Mouse (Mus musculus) small intestine, adult 2 months (tissue): ENCODE measurements around the gene Fgf12. TPM values are rescaled to one million over a fixed set of nuclear protein-coding genes. Genes with fewer than 3 reads are reported as not detected.

Source experiments
- H3K27ac ChIP-seq: fragments of 200-500 bp; 2 replicates; pipeline ENCODE4 v1.5.1; 2012; ENCODE audit warnings: low read depth, low read length, control low read depth, inconsistent platforms; ENCODE audit not compliant: insufficient read depth
- H3K27me3 ChIP-seq: fragments of 200-500 bp; 2 replicates; pipeline ENCODE4 v1.6.1; 2012; ENCODE audit warnings: mild to moderate bottlenecking, moderate library complexity, low read length, inconsistent platforms; ENCODE audit not compliant: control insufficient read depth, insufficient read depth
- H3K36me3 ChIP-seq: fragments of 200-500 bp; 2 replicates; pipeline ENCODE4 v1.6.1; 2012; ENCODE audit warnings: mild to moderate bottlenecking, low read length, control low read depth, inconsistent platforms; ENCODE audit not compliant: control insufficient read depth, insufficient read depth
- H3K4me1 ChIP-seq: fragments of 200-500 bp; 2 replicates; pipeline ENCODE4 v1.6.1; 2012; ENCODE audit warnings: low read length, inconsistent platforms, mixed read lengths; ENCODE audit not compliant: control insufficient read depth, insufficient read depth, insufficient read length
- H3K4me3 ChIP-seq: fragments of 200-500 bp; 2 replicates; pipeline ENCODE4 v1.5.1; 2012; ENCODE audit warnings: low read depth, mild to moderate bottlenecking, control low read depth, inconsistent platforms, low read length, moderate library complexity
- CTCF ChIP-seq: fragments of 200-500 bp; IDR thresholded peaks from 2 replicates; pipeline ENCODE4 v1.5.1; 2012; ENCODE audit warnings: low read depth, mild to moderate bottlenecking, control low read depth, inconsistent platforms, low read length, moderate library complexity, mixed read lengths; ENCODE audit not compliant: insufficient replicate concordance, insufficient read length; ENCODE audit errors: extremely low read depth
- POLR2A ChIP-seq: fragments of 200-500 bp; IDR thresholded peaks from 2 replicates; pipeline ENCODE4 v1.6.1; 2012; ENCODE audit warnings: low read depth, mild to moderate bottlenecking, control low read depth, inconsistent platforms, low read length, moderate library complexity
- WGBS: fragments of 180-500 bp; shearing (Covaris S2); methylation state at CpG from one replicate; pipeline ENCODE4 v1.1.7; 2018; 5-methylcytosine and 5-hydroxymethylcytosine counted together
- polyA plus RNA-seq: library from polyadenylated mRNA; depleted of rRNA; stranded (reverse); fragments of >200 nt; gene quantifications from 2 replicates; pipeline ENCODE4 v1.2.3, GENCODE M21; 2012

The Fgf12 gene
- polyA plus RNA-seq, 1 experiment: 0.24 TPM

DNA sequence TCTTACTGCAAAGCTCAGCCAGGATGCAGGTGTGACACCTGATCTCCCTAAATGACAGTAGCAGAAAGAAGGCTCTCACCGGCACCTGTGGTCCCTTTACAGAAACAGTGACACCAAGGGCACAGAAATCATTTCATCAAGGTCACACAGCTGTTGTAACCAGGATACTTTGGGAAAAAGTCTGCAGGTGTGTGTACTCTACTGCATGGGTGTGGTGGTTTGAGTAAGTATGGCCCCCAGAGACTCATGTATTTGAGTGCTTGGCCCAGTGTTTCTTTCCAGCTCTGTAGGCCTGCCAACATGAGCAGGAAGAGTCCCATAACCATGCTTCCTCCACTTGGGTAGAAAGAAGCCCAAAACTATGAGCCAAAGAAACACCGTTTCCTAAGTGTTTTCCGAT, 138.5 kb downstream of the Fgf12 start:
- H3K36me3 ChIP-seq: no peaks in the 10 kb centered on the region
- H3K27ac ChIP-seq: no peak overlapping the region
- TF ChIP-seq CTCF (no peak), POLR2A (no peak)
- WGBS: 79% methylated on average over 3 of the region's 3 CpGs
- H3K4me1 ChIP-seq: no peaks in the 10 kb centered on the region
- H3K4me3 ChIP-seq: no peak overlapping the region
- H3K27me3 ChIP-seq: no peaks in the 10 kb centered on the region

- H3K27ac ChIP-seq: no peak overlapping the region
- 23% methylated on average over 3 of the region's 3 CpGs for WGBS
- TF ChIP-seq POLR2A (no peak), CTCF (no peak)
Measured at GRCm38 (mm10) chr16:28610940-28611339, 141.9 kb downstream of the Fgf12 start.

DNA sequence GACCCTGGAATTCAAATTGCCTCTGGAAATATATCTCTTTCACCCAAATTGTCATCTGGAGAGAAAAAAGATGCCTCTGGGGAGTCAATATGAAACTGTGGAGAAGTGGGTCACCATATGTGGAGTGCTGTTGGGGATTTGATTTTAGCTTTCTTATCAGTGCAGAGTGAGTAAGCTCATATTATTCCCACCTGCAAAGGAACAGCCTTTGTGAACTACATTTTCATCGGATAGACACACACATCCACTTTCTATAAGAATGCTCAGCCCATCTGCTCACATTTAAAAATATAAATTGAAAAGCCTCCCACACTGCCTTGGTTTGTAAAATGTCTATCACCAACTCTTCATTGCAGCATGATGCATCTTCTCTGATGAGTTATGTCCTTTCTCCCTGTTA, 149.7 kb downstream of the Fgf12 start:
- H3K4me1 ChIP-seq: no peaks in the 10 kb centered on the region
- H3K27me3 ChIP-seq: no peaks in the 10 kb centered on the region
- H3K27ac ChIP-seq: no peak overlapping the region
- 76% methylated on average over 1 of the region's 1 CpGs for WGBS
- no peaks in the 10 kb centered on the region for H3K36me3 ChIP-seq
- TF ChIP-seq POLR2A: no peak
- no peak for TF ChIP-seq CTCF
- H3K4me3 ChIP-seq: no peak overlapping the region

More at GRCm38 (mm10) chr16:28610940-28611339, 141.9 kb downstream of the Fgf12 start:
- Histone ChIP-seq H3K4me3 (no peak overlapping the region), H3K36me3 (no peaks in the 10 kb centered on the region), H3K4me1 (no peaks in the 10 kb centered on the region), H3K27me3 (no peaks in the 10 kb centered on the region)

- Histone ChIP-seq H3K4me1 (no peaks in the 10 kb centered on the region), H3K27ac (no peak overlapping the region), H3K27me3 (no peaks in the 10 kb centered on the region), H3K4me3 (no peak overlapping the region), H3K36me3 (no peaks in the 10 kb centered on the region)
- TF ChIP-seq CTCF (no peak), POLR2A (no peak)
- WGBS: 67% methylated on average over 4 of the region's 4 CpGs
Measured at GRCm38 (mm10) chr16:28601723-28602122, 151.1 kb downstream of the Fgf12 start.

GRCm38 (mm10) chr16:28596112-28596511, 156.8 kb downstream of the Fgf12 start:
- TF ChIP-seq POLR2A: no peak
- Histone ChIP-seq H3K36me3 (no peaks in the 10 kb centered on the region), H3K4me3 (no peak overlapping the region), H3K4me1 (no peaks in the 10 kb centered on the region), H3K27me3 (no peaks in the 10 kb centered on the region), H3K27ac (no peak overlapping the region)
- 85% methylated on average over 13 of the region's 13 CpGs for WGBS

GRCm38 (mm10) chr16:28593075-28593915, 159.6 kb downstream of the Fgf12 start:
- Histone ChIP-seq H3K27me3 (no peaks in the 10 kb centered on the region), H3K4me1 (no peaks in the 10 kb centered on the region), H3K36me3 (no peaks in the 10 kb centered on the region), H3K4me3 (no peak overlapping the region), H3K27ac (no peak overlapping the region)
- 26% methylated on average over 26 of the region's 26 CpGs for WGBS
- TF ChIP-seq POLR2A (no peak), CTCF (peak; percentile 67; the same call in 1 of the 2 replicates)

GRCm38 (mm10) chr16:28592466-28592865, 160.4 kb downstream of the Fgf12 start:
- no peak overlapping the region for H3K4me3 ChIP-seq
- no peak overlapping the region for H3K27ac ChIP-seq
- no peaks in the 10 kb centered on the region for H3K4me1 ChIP-seq
- WGBS: 78% methylated on average over 6 of the region's 6 CpGs
- TF ChIP-seq POLR2A (no peak), CTCF (no peak)
- H3K36me3 ChIP-seq: no peaks in the 10 kb centered on the region
- H3K27me3 ChIP-seq: no peaks in the 10 kb centered on the region
